Mouse (Mus musculus): ENCODE measurements around the gene Bspry. TPM values are rescaled to one million over a fixed set of nuclear protein-coding genes. Genes with fewer than 3 reads are reported as not detected.

Gene Bspry
- total and polyA plus RNA-seq, 3 experiments, result 0.19 to 0.50 TPM; not detected in 1

- no peaks in the 10 kb centered on the region for H3K9me3 ChIP-seq (replicated peaks; ENCODE audit: insufficient read depth, low read length)
- no peak overlapping the region for H3K9ac ChIP-seq (ENCODE audit: control insufficient read depth, low read depth, low read length, poor library complexity, severe bottlenecking)
- no peaks in the 10 kb centered on the region for H3K36me3 ChIP-seq (ENCODE audit: control insufficient read depth in 1 of 2, insufficient read depth in 2 of 2, low read length in 2 of 2)
- no peaks in the 10 kb centered on the region for H3K79me2 ChIP-seq (ENCODE audit: control insufficient read depth, insufficient read depth, low read length, poor library complexity)
- H3K4me3 ChIP-seq (ENCODE audit: control insufficient read depth in 1 of 2, insufficient read depth in 1 of 2, low read depth in 2 of 2, low read length in 2 of 2), result no peak overlapping the region
- TF ChIP-seq TCF12 (IDR thresholded peaks at IDR 0.05; ENCODE audit: low read depth, low read length) (no peak), MYC (IDR thresholded peaks at IDR 0.05; ENCODE audit: low read depth, low read length) (no peak), USF1 (IDR thresholded peaks at IDR 0.05; ENCODE audit: low read depth, low read length) (no peak), MYB (IDR thresholded peaks at IDR 0.05; ENCODE audit: low read depth, low read length) (no peak), ETS1 (IDR thresholded peaks at IDR 0.05; ENCODE audit: low read depth, low read length) (no peak), CHD1 (IDR thresholded peaks at IDR 0.05; ENCODE audit: low read depth, low read length) (no peak), SIN3A (IDR thresholded peaks at IDR 0.05; ENCODE audit: low read length) (no peak), MXI1 (IDR thresholded peaks at IDR 0.05; ENCODE audit: low read depth, low read length) (no peak), GATA1 (IDR thresholded peaks at IDR 0.05; ENCODE audit: low read depth, low read length) (no peak), ZNF384 (IDR thresholded peaks at IDR 0.05; ENCODE audit: low read depth, low read length) (no peak), RCOR1 (IDR thresholded peaks at IDR 0.05; ENCODE audit: low read depth, low read length) (no peak)
- no peaks in the 10 kb centered on the region for H3K4me1 ChIP-seq (ENCODE audit: control insufficient read depth in 1 of 2, insufficient read depth in 2 of 2, low read length in 2 of 2)
- no peak overlapping the region for H3K27ac ChIP-seq (ENCODE audit: control insufficient read depth, low read depth, low read length)
- no peak for DNase-seq (ENCODE audit: low read depth, low spot score)
- no peaks in the 10 kb centered on the region for H3K27me3 ChIP-seq (ENCODE audit: control insufficient read depth in 1 of 2, insufficient read depth in 2 of 2, low read length in 2 of 2)
These were observed 16.7 kb upstream of the Bspry start for GRCm38 (mm10) chr4:62463124-62463523.

- H3K9me3 ChIP-seq (replicated peaks; ENCODE audit: insufficient read depth, low read length), result no peaks in the 10 kb centered on the region
- H3K4me1 ChIP-seq (ENCODE audit: control insufficient read depth in 1 of 2, insufficient read depth in 2 of 2, low read length in 2 of 2), result no peaks in the 10 kb centered on the region
- peak; percentile 52; the same call in 1 of the 2 replicates for TF ChIP-seq MYC (IDR thresholded peaks at IDR 0.05; ENCODE audit: low read depth, low read length)
- TF ChIP-seq RAD21 (IDR thresholded peaks at IDR 0.05; ENCODE audit: low read depth, low read length), result peak; percentile 37
- TF ChIP-seq SMC3 (IDR thresholded peaks at IDR 0.05; ENCODE audit: low read depth, low read length), result peak; percentile 50
- no peak for TF ChIP-seq MEF2A (IDR thresholded peaks at IDR 0.05; ENCODE audit: extremely low read depth, insufficient replicate concordance, low read depth, low read length, poor library complexity, severe bottlenecking)
- no peak for TF ChIP-seq NRF1 (IDR thresholded peaks at IDR 0.05; ENCODE audit: insufficient read depth, low read depth, low read length, poor library complexity, severe bottlenecking)
- TF ChIP-seq ZC3H11A (IDR thresholded peaks at IDR 0.05; ENCODE audit: low read depth, low read length), result 0 out of 2 replicates have a peak, but pooled peaks have one; percentile 12
- TF ChIP-seq CTCF (IDR thresholded peaks at IDR 0.05 in 2 of 3, conservative IDR thresholded peaks at IDR 0.05 in 1 of 3; ENCODE audit: control insufficient read depth in 1 of 3, insufficient read depth in 1 of 3, low read depth in 2 of 3, low read length in 3 of 3, poor library complexity in 1 of 3, severe bottlenecking in 1 of 3), result peak; percentile 10 to 63 (median 17); a peak in 3 of 6 replicates
- no peak for TF ChIP-seq TAL1 (IDR thresholded peaks at IDR 0.05; ENCODE audit: low read length)
- TF ChIP-seq ZNF384 (IDR thresholded peaks at IDR 0.05; ENCODE audit: low read depth, low read length), result no peak
- no peak for TF ChIP-seq UBTF (IDR thresholded peaks at IDR 0.05; ENCODE audit: borderline replicate concordance, insufficient read depth, low read depth, low read length)
- no peak for TF ChIP-seq EP300 (IDR thresholded peaks at IDR 0.05; ENCODE audit: low read depth in 1 of 2, low read length in 2 of 2)
- TF ChIP-seq ELF1 (IDR thresholded peaks at IDR 0.05; ENCODE audit: low read depth, low read length), result no peak
- no peak for TF ChIP-seq POLR2AphosphoS2 (IDR thresholded peaks at IDR 0.05; ENCODE audit: low read length)
- TF ChIP-seq USF2 (IDR thresholded peaks at IDR 0.05; ENCODE audit: borderline replicate concordance in 1 of 2, insufficient read depth in 1 of 2, low read depth in 1 of 2, low read length in 2 of 2), result no peak
- H3K4me3 ChIP-seq (ENCODE audit: control insufficient read depth in 1 of 2, insufficient read depth in 1 of 2, low read depth in 2 of 2, low read length in 2 of 2), result no peak overlapping the region
- no peaks in the 10 kb centered on the region for H3K36me3 ChIP-seq (ENCODE audit: control insufficient read depth in 1 of 2, insufficient read depth in 2 of 2, low read length in 2 of 2)
- DNase-seq (ENCODE audit: low read depth, low spot score), result peak; percentile 38
- no peak overlapping the region for H3K27ac ChIP-seq (ENCODE audit: control insufficient read depth, low read depth, low read length)
- no peak overlapping the region for H3K9ac ChIP-seq (ENCODE audit: control insufficient read depth, low read depth, low read length, poor library complexity, severe bottlenecking)
- H3K79me2 ChIP-seq (ENCODE audit: control insufficient read depth, insufficient read depth, low read length, poor library complexity), result no peaks in the 10 kb centered on the region
- no peaks in the 10 kb centered on the region for H3K27me3 ChIP-seq (ENCODE audit: control insufficient read depth in 1 of 2, insufficient read depth in 2 of 2, low read length in 2 of 2)
These were observed 11.7 kb upstream of the Bspry start for GRCm38 (mm10) chr4:62468158-62468557.
